Mouse (Mus musculus) testis, postnatal 10 days (tissue): Measurements from ENCODE around the gene Hs6st1.

ENCODE experiments used
- DNase-seq: peaks from one replicate; pipeline ENCODE4 v3.0.0; 2021; ENCODE audit warnings: low spot score

Gene Hs6st1

DNA sequence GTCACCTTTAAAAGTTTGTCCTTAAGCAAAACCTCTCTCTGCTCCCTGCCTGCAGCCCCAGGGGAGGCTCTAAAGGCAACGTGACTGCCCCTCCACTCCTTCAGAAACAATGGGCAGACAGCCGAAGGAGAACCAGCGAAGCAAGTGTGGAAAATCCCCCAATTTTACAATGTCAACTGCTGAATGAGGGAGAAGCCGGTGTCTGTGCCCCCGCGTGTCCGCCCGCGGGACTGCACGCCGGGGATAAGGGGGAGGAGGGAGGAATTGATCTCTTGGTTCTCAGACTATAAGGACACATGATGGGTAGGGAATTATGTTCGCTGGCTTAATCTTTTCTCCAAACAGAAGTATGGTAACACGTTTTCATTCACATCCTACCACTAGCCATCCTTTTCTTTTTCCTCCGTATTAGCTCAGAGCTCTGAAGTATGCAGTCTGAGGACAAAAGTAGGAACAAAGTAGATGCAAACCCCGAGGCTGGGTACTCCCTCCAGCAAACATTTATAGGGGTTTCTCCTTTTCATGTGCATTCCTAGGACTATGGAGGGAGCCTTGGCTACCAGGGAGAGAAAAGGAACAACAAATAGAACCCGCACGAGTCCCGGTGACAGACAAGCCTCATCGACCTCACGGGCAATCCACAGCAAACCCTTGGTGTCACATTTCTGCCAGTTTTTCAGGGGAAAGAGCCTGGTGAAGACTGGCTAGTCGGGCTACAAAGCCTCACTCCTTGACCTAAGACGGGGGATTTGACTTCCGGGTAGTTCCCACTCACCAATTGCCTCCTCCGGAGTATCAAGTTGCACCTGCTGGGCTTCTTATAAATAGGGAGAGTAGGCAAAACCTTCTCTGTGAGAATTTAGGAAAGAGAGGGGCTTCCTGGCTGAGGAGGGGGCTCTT, 3.1 kb upstream of the Hs6st1 start:
- peak; percentile 96 for DNase-seq

DNA sequence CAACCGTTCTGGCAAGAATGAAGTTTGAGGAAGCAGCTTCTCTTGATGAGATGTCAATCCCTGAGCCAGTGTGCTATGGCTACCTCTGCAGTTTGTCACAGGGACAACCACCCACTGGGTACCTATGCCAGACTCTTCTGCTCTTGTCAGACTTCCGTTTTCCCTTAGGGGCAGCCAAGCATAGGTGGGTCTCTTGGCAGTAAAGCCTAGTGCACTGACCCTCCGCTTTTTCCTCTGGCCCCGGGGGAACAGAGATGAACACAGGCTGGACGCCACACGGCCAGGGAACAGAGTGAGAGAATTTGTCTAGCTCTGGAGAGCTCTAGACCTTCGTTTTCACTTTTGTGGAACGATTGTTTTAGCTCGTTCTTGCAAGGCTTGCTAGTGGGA, 2.4 kb upstream of the Hs6st1 start:
- peak; percentile 37 for DNase-seq

DNA sequence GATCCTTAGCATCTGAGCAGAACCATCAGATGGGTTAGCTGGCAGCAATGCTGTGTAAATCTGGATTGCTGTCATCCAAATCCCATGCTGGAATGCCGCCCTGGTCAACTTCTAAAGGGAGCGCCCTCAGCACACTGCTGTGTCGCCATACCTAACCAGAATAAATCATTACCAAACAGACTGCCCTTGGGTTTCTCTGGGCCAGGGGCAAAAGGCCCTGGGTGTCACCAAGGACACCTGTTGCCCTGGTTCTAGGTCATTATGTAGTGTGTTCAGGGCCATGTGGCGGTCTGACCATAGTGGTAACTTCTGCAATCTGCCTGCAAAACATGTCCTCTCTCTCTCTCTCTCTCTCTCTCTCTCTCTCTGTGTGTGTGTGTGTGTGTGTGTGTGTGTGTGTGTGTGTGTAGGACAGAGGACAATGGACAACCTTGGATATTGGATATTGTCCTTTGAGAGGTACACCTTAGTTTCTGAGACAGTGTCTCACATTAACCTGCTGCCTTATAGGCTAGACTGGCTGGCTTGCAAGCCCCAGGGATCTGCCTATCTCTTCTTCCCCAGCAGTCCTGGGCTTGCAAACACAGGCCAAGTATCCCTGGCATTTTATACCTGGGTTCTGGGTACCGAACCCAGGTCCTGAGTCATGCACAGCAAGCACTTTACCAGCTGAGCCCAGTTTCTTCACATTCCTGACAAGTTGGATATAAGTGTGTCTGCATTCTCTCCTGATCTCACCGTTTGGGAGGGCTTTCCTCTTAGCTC, 1.8 kb upstream of the Hs6st1 start:
- DNase-seq, result peak; percentile 37

DNA sequence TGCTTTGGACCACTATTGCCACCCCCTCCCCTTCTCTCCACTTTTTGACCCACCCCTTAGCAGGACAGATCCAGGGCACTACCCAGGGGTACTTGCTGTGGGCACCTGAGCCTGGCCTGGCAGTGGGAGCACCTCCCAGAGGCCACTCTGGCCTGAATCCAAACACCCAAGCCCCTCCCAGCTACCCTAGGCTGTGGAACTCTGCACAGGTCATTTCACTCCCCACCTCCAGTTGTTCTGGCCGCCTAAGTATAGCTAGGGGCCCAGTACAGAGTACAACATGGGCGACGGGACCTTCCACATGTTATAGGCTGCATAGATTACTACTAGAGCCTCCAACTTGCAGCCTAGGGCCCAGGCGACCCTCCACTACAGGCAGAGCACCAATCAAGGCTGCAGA, 999 bp upstream of the Hs6st1 start:
- peak; percentile 49 for DNase-seq

DNA sequence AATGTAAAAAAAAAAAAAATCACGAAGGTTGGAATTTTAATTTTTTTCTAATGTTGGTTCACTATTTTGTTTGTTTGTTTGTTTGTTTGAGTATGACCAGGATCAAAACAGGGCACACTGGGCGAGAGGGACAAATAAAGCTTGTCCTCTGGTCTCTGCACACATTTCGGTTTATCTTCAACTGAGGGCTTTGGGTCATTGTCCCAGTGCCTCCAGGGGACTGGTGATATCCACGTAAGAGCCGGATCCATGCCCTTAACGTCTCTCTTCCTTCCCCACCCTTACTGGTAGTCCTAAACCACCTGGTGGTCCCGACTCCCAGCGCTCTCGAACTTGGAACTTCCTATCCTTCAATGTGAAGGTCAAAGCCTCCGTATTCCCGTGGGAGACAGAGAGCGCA, 589 bp upstream of the Hs6st1 start:
- no peak for DNase-seq

DNA sequence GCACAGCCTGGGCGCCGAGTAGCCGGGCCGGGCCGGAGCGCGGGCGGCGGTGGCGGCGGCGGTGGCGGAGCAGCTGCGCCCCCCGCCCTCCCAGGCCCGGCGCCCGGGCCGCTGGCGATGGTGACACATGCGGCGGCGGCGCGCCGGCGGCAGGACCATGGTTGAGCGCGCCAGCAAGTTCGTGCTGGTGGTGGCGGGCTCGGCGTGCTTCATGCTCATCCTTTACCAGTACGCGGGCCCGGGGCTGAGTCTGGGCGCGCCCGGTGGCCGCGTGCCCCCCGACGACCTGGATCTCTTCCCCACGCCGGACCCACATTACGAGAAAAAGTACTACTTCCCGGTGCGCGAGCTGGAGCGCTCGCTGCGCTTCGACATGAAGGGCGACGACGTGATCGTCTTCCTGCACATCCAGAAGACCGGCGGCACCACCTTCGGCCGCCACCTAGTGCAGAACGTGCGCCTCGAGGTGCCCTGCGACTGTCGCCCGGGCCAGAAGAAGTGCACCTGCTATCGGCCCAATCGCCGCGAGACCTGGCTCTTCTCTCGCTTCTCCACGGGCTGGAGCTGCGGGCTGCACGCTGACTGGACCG, 426 bp downstream of the Hs6st1 start:
- peak; percentile 68 for DNase-seq

DNA sequence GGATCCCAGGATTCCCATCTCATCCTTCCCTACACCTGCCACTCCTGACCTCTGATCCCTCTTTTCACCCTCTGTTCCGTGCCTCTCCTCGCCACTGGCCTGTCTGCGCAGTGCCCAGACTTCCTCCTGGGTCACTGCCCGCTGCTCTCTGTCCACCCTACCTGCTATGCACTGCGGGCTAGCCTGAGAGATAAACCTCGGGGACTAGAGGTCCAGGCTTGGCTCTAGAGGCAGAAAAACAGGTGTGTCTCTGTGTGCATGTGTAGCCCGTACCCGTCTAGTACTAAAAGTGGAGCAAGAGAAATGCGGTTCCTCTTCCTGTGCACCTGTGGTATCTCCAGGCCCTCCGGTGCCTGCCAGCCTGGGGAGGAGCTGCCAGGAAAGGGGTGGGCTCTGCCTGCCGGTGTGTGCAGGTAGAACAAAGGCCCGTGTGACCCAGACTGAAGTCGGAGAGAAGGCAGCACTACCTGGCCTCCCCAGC, 1.1 kb downstream of the Hs6st1 start:
- DNase-seq, result peak; percentile 45

DNA sequence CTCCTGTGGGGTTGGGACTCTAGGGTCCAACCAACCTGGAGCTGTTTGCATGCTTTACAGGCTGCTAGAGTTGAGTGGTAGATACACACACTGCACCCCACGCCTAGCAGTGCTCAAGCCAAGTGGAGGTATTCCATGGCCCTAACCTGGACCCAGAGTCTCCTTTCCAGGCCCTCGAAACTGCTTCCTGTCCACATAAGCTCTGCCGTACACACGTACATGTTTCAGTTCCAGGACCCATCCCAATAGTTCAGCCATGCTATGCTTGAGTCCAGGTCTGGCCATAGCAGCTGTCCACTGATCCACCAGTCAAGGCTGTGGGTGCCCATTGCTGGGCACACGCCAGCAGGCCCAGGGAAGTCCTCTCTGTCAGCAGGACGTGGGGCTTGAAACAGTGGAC, 2.0 kb downstream of the Hs6st1 start:
- DNase-seq, result peak; percentile 39

DNA sequence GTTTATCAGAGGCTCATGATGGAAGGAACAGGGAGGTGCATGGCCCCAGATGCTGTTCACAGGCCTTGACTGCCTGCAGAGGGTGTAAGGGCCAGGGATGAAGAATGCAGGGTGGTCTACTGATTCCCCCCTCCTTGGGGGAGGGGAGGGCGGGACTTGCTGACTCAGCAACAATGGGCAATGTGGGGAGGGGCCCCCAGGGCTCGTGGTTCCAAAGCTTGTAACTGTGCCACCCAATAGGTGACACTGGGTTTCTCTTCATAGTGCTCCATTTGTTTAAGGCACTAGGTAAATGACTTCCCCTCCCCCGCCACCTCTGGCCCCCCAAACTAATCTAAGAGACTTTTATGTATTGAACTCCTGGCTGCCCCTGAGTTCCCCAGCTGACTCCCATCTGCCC, 2.5 kb downstream of the Hs6st1 start:
- peak; percentile 52 for DNase-seq

DNA sequence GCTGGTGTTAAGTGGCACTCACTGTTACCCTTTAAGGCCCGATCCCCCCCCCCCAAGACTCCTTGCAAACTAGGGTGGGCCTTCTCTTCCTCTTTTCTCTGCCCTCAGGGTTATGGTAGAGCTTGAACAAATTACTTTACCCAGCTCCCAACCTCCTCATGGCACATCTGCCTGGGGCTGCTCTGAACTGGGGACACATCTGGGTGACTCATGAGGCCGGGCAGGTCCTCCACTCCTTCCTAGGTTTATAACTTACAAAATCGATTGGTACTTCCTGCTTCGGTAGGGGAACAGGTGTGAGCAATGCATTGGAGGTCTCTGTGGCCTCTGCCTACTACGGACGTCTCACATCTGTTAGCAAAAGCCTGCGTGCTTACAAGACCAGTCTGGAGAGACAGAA, 3.0 kb downstream of the Hs6st1 start:
- DNase-seq, result no peak

DNA sequence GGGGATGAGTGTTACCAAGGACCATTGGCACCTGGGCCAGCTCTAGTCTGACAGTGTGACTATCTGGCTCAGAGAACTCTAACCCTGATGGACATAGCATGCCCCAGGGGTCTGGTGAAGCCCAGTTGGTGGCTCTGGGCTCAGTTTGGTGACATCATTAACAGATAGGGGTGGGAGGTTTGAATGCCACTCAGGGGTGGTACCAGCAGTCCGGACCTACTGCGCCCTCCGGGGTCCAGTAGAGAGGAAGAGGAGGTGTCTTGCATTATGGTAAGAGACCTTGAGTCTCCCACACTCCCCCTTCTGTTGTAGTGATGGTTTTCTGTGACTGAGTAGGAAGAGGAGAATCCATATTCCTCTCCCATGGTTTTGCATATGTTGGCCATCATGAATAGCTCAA, 3.4 kb downstream of the Hs6st1 start:
- peak; percentile 39 for DNase-seq

DNA sequence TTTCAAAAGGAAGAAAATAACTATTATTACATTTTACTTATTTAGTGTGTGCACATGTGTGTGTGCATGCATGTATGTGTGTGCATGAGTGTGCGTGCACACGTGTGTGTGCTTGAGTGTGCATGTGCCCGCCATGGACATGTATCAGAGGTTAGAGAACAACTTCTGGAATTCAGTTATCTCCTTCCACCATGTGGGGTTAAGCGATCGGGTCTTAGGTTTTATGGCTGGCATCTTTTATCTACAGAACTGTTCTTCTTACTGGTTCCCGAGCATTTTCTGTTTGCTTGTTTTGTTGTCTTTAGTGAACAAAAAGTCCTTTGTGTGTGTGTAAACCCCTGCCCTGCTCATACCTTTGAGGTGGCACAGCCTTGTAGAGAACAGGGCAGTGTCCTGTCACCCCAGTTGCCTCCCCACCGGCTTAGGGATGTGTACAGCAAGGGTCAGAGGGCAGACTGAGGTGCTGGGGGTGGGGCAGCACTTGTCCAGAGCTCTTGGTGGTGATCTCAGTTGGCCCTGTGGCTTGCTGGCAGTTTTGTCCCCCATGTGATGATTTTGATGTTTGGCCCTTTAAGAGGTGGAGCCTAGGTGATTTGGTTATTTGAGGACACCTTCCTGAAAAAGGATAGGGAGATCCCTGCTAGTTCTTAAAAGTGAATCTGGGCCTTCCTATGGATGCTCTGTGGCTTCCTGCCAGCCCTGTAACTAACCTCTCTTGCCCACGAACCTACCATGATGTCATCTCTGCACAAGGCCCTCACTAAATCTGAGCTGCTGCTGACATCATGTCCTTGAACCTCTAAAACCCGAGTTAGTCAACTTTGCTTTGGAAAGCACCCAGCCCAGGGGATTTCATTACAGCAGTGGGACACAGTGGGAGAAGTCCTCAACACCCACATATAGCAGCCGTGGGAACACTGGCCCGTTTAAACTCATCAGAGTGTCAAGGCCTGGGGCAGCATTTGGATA, 4.7 kb downstream of the Hs6st1 start:
- DNase-seq, result no peak

DNA sequence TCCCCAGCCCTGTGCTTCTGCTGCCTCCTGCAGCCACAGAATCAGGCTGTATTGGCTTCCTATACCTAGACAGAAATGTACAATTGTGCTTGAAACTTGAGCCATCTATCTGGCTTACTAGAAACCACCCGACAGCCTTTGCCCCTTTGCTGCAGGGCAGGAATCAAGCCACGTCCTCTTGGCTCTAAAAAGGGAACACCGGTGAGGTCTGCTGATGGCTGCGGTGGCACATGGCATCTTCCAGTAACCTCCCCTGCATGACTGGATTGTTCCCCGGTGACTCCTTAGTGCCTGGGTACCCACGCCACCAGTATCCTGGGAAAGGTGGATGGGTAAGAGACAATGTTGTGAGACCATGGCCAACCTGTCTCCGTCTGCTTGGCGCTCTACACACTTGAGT, 5.4 kb downstream of the Hs6st1 start:
- DNase-seq, result no peak

DNA sequence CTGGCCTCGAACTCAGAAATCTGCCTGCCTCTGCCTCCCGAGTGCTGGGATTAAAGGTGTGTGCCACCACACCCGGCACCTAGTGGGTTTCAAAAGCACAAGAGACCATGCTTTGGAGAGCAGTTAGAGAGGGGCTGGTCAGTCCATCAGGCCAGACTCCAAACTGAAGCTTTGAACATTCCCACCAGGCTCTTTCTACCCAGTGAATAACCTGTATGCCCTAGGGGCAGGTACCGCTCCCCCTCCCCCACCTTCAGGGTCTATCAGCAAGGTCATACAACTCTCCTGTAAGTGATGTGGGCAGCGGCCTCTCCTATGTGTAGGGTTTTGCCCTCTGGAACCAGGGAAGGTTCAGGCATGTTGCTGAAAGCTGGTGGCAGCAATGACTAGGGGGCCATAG, 6.0 kb downstream of the Hs6st1 start:
- no peak for DNase-seq

DNA sequence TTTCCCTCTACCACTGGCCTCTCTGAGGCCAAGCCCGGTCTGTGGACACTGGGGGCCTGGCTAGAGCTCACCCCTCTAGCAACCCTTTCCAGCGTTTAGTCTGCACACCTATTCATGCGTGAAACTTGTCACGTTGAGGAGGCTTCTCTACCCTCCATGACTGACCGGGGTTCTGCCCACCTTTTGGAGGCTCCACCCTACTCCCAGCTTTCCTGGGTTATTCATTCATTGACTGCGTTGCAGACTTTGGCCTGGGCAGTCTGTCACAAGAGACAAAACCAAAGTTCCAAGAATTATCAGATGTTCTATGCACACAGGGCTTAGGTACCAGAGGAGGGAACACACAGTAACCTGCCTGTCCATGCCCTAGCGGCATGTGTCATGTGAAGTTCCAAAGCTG, 6.8 kb downstream of the Hs6st1 start:
- no peak for DNase-seq

DNA sequence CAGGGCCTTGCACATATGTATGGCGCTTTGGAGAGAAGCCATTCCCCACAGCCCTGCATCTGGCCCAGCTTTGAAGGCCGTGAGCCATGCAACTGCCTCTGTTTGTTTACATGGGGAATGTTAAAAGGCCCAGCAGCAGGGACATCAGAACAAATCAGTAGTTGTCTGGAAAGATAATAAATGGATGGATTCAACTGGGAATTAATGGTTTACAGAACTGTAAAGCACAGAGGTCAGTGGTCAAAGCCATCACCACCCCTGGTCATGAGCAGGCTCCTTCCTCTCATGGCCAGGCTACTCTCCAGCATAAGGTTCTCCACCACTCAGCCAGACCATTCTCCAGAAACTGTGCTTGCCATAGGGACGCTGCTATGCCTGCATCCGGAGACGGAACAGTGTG, 7.5 kb downstream of the Hs6st1 start:
- no peak for DNase-seq

DNA sequence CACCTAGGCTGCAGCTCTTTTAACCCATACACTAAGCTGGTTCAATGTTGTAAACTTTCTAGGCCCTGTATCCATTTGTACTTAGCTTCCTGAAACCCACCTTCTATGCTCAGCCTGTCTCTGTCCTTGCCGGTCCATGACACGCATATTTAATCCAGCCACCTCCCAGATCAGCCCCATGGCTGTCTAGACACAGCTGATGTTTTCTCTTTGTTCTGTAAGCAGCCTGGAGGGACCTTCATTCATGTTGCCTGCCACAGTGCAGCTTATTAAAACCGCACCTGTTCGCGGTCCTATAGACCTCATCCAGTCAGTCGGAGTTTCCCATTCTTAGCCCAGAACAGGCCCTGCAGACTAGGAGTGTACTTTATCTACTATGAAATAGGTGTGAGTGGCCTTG, 8.9 kb downstream of the Hs6st1 start:
- no peak for DNase-seq

DNA sequence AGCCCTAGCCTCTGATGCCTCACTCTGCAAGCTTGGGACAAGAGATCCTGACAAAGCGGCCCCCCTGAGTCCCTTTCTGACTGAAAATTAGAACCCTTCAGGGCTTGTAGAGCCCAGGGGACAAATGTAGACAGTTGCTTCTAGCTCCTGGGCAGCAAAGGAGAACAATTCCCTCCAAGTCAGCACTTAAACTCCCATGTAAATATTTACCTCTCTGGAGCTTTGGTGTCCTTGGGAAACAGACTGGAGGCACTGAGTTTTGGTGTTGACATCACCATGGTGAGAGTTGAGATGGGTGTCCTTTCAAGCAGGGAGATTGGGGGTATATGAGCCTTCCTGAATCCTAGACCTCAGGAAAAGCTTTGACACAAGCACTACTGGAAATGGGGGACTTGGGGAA, 10.1 kb downstream of the Hs6st1 start:
- no peak for DNase-seq

DNA sequence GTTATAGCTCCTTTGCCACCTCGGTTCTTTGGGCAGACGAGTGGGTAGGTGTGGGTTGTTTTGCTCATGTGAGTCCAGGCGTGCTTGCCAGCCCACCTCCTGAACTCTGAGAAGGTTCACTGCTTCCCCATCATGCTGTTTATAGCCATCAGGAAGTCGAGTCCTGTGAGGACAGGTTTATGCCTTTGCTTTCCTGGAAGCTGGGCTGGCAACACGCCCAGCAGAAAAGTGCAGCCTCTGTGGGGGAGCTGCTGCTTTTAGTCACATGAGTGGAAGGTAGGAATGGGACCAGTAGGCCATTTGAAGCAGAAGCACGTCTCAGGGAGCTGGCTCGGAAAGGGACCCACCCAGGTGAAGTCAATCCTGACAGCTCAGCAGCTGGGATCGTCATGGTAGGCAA, 11.5 kb downstream of the Hs6st1 start:
- no peak for DNase-seq

DNA sequence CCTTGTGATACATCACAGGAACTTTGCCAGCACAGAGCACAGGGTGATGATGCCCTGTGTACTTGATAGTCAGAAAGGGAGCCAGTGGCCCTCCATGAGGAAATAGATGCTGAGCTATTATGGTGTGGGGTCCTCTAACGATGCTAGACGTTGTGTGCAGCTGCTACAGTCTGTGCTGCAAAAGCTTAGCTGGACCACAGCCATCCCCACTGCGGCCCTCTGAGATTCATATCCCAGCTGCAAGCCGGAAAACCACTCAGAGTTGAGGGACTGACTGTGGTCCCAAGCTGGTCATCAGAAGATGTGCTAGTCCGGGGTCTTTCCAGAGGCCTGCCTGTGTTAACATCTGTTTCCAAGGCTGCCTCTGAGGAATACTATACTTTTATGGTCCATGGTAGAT, 12.8 kb downstream of the Hs6st1 start:
- no peak for DNase-seq

DNA sequence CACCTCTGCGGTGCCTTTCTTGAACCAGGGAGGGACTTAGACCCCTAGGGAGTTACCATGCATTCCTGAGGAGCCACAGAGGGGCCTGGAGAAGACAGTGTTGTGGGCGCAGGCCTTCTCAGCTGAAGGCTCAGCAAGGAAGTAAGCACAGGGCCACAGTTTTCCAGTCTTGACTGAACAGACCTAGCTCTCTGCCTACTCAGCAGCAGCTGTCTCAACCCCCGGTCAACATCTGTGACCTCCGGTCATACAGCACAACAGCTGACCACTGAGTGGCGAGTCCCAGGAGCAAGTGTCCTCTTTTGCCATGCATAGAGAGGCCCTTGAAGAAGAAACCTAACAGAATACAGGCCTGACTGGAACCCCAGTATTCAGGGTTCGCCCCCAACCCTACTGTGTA, 14.0 kb downstream of the Hs6st1 start:
- DNase-seq, result no peak

DNA sequence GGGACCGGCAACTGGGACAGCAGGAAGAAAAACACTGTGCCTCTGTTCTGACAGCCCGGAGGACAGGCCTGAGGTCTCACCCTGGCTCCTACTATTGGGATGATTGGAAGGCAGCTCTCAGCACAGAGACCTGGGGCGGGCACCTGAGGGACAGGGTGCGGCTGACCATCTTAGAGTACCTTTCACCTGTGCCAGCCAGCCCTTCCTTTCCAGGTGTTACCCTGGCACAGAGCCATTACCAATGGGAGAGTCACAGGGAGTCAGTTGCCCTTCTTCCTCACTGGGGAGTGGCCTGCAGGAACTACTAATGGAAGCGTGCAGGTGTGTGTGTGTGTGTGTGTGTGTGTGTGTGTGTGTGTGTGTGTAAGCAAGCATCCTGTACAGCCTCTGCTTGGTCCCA, 15.4 kb downstream of the Hs6st1 start:
- no peak for DNase-seq
